Mouse (Mus musculus): ENCODE measurements around the gene Gm15128.
"Not testable (repeated sequence)": the region's sequence is repeated elsewhere in the genome, so short reads cannot be mapped to it uniquely, and the experiment has no call there.

The Gm15128 gene

GRCm38 (mm10) chrX:147765691-147766090 is at the start of gene Gm15128:
Gm15128 (plus strand) TSS chrX:147765991.
- DNase-seq (ENCODE audit: low spot score in 2 of 2): not testable (repeated sequence)
